Mouse (Mus musculus) neural tube, embryonic 13.5 days (tissue): Measurements from ENCODE around the gene Rhob. TPM values are rescaled to one million over a fixed set of nuclear protein-coding genes. Genes with fewer than 3 reads are reported as not detected.

Source experiments
- ATAC-seq: fragments of 200-750 bp; cut with Nextera tagmentation; 2 replicates; pipeline ENCODE4 v1.8.0; 2017; ENCODE audit warnings: low read depth, mild to moderate bottlenecking, moderate TSS enrichment, moderate library complexity
- H3K27ac ChIP-seq: fragments of 300-500 bp; sonication (generic); replicated peaks from 2 replicates; pipeline ENCODE4 v1.5.1; 2015; ENCODE audit warnings: moderate library complexity, mild to moderate bottlenecking, inconsistent platforms
- H3K27me3 ChIP-seq: fragments of 300-500 bp; sonication (generic); 2 replicates; pipeline ENCODE4 v1.6.1; 2015; ENCODE audit warnings: mild to moderate bottlenecking, inconsistent platforms
- H3K36me3 ChIP-seq: fragments of 300-500 bp; sonication (generic); 2 replicates; pipeline ENCODE4 v1.6.1; 2015; ENCODE audit warnings: mild to moderate bottlenecking, inconsistent platforms
- H3K4me1 ChIP-seq: fragments of 300-500 bp; sonication (generic); replicated peaks from 2 replicates; pipeline ENCODE4 v1.6.1; 2015; ENCODE audit warnings: inconsistent platforms
- H3K4me2 ChIP-seq: fragments of 300-500 bp; sonication (generic); 2 replicates; pipeline ENCODE4 v1.6.1; 2015; ENCODE audit warnings: inconsistent platforms, mild to moderate bottlenecking, moderate library complexity
- H3K4me3 ChIP-seq: fragments of 300-500 bp; sonication (generic); 2 replicates; pipeline ENCODE4 v1.5.1; 2015; ENCODE audit warnings: mild to moderate bottlenecking, inconsistent platforms
- H3K9ac ChIP-seq: fragments of 300-500 bp; sonication (generic); 2 replicates; pipeline ENCODE4 v1.6.1; 2015; ENCODE audit warnings: moderate library complexity, mild to moderate bottlenecking, inconsistent platforms
- H3K9me3 ChIP-seq: fragments of 300-500 bp; sonication (generic); 2 replicates; pipeline ENCODE4 v1.6.1; 2016; ENCODE audit warnings: inconsistent platforms
- WGBS: fragments of 180-500 bp; shearing (Covaris S2); methylation state at CpG from one replicate; pipeline ENCODE4 v1.1.7; 2015; 5-methylcytosine and 5-hydroxymethylcytosine counted together
- polyA plus RNA-seq: library from polyadenylated mRNA; unstranded; fragments of >200 nt; fragmentation: Nextera tagmentation; extraction: Ambion mirVana; gene quantifications from 2 replicates; pipeline ENCODE4 v1.2.1, GENCODE M21; 2015

The Rhob gene
- polyA plus RNA-seq, 1 experiment from 2014 or later = 81.1 TPM

DNA sequence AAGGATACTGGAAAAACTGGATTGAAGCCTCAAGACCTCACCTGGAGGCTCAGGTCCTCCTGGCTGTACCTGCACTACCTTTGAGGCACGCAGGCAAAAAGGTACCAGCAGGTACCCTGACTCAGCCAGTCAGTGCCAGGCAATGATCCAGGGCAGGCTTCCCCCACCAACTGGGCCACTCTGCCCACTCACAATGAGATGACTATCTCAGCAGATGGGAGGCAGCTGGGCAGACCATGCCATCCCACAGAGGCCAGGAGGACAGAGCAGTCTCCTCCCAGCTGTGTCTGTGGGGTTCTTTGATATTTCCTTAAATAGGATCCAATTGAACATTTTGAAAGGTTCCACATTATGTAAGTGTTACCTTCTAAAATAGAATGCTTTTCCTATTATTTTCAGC, 49.8 kb downstream of the Rhob start:
- Histone ChIP-seq H3K9ac (no peak overlapping the region), H3K4me3 (no peak overlapping the region), H3K4me2 (no peak overlapping the region), H3K27ac (no peak overlapping the region), H3K27me3 (no peaks in the 10 kb centered on the region), H3K9me3 (no peaks in the 10 kb centered on the region), H3K4me1 (peaks cover 12% of the 10 kb centered on the region; the same call in 1 of the 2 replicates), H3K36me3 (no peaks in the 10 kb centered on the region)
- 93% methylated on average over 1 of the region's 1 CpGs for WGBS
- no peak for ATAC-seq

Other genes with a start within 250 kb of the Rhob start
- gene Gdf7, start 198.1 kb downstream of the Rhob start, polyA plus RNA-seq = 0.43 and 0.49 TPM in 2 replicates
- gene Hs1bp3, start 186.6 kb downstream of the Rhob start, polyA plus RNA-seq = 10.6 and 11.3 TPM in 2 replicates
- gene Slc7a15, start 99.1 kb upstream of the Rhob start, polyA plus RNA-seq = not detected in 2 replicates
- gene Pum2, start 174.1 kb upstream of the Rhob start, polyA plus RNA-seq = 40.9 and 43.8 TPM in 2 replicates